Comparison of ENCODE assay signal across 21 mouse cellular contexts in genomic region chr10:126555080-126555479, GRCm38 (mm10).
DNase-seq lines count a peak whose midpoint lies in the region; ATAC-seq and TF ChIP-seq lines count a peak whose summit lies in the region.
"Had no signal": no experiment of that assay in that cellular context is flagged by ENCODE, and none has a peak within 500 bp of the region (broad histone marks: within the 10 kb centered on the region; RNA-seq: fewer than 3 reads in every experiment).

No protein-coding gene starts in this region.

- H3K9ac ChIP-seq in forebrain, embryonic 12.5 days = no peak overlapping the region
- H3K9ac ChIP-seq in forebrain, embryonic 15.5 days (replicated peaks) = no peak overlapping the region
- H3K9ac ChIP-seq: embryonic facial prominence, embryonic 15.5 days; heart, embryonic 13.5 days; hindbrain, embryonic 15.5 days had no signal

- WGBS in forebrain, embryonic 12.5 days = 67% methylated on average over 7 of the region's 7 CpGs
- WGBS in forebrain, embryonic 15.5 days = 45% methylated on average over 7 of the region's 7 CpGs

- TF ChIP-seq CTCF in left cerebral cortex, adult 2 months (IDR thresholded peaks at IDR 0.05) = no peak

- H3K4me3 ChIP-seq in forebrain, embryonic 12.5 days (replicated peaks) = no peak overlapping the region
- no peak overlapping the region for H3K4me3 ChIP-seq in forebrain, embryonic 15.5 days
- H3K4me3 ChIP-seq in left cerebral cortex, adult 2 months = no peak overlapping the region
- H3K4me3 ChIP-seq: embryonic facial prominence, embryonic 15.5 days; erythroblast, embryonic 14.5 days; heart, embryonic 13.5 days; hindbrain, embryonic 15.5 days had no signal

- H3K9me3 ChIP-seq in forebrain, embryonic 12.5 days = no peaks in the 10 kb centered on the region
- no peaks in the 10 kb centered on the region for H3K9me3 ChIP-seq in forebrain, embryonic 15.5 days
- H3K9me3 ChIP-seq: embryonic facial prominence, embryonic 15.5 days; heart, embryonic 13.5 days; hindbrain, embryonic 15.5 days had no signal

- no peak overlapping the region for H3K4me2 ChIP-seq in forebrain, embryonic 12.5 days
- no peak overlapping the region for H3K4me2 ChIP-seq in forebrain, embryonic 15.5 days (replicated peaks)
- H3K4me2 ChIP-seq: embryonic facial prominence, embryonic 15.5 days; heart, embryonic 13.5 days; hindbrain, embryonic 15.5 days had no signal

- H3K27me3 ChIP-seq in forebrain, embryonic 12.5 days = no peaks in the 10 kb centered on the region
- H3K27me3 ChIP-seq in forebrain, embryonic 15.5 days = no peaks in the 10 kb centered on the region
- H3K27me3 ChIP-seq: embryonic facial prominence, embryonic 15.5 days; heart, embryonic 13.5 days; hindbrain, embryonic 15.5 days had no signal

- no peak overlapping the region for H3K27ac ChIP-seq in forebrain, embryonic 12.5 days
- H3K27ac ChIP-seq in forebrain, embryonic 15.5 days (replicated peaks) = no peak overlapping the region
- H3K27ac ChIP-seq in left cerebral cortex, adult 2 months = no peak overlapping the region
- H3K27ac ChIP-seq: embryonic facial prominence, embryonic 15.5 days; heart, embryonic 13.5 days; hindbrain, embryonic 15.5 days had no signal

- intact Hi-C loops in left cerebral cortex, postnatal 14 days (cut with DNase I) = no loop called here
- intact Hi-C loops in left cerebral cortex, adult 2 months (cut with DNase I) = no loop called here

- ATAC-seq in forebrain, embryonic 12.5 days (ENCODE audit: low FRiP score) = peak; percentile 41; the same call in 1 of the 2 replicates
- no peak for ATAC-seq in forebrain, embryonic 15.5 days (replicated peaks)
- ATAC-seq: intestine, embryonic 16.5 days had no signal

- peak; percentile 38 to 46 for DNase-seq in left cerebral cortex, postnatal 14 days (ENCODE audit: low spot score in 2 of 2)
- DNase-seq in left cerebral cortex, adult 2 months (ENCODE audit: extremely low spot score in 1 of 2, low spot score in 2 of 2) = no peak
- DNase-seq in right cerebral cortex, postnatal 10 days (ENCODE audit: low spot score in 2 of 2) = peak; percentile 33 to 48
- DNase-seq in right cerebral cortex, postnatal 4 days = no peak
- DNase-seq in telencephalon, adult 2 months (ENCODE audit: low read depth, low spot score) = peak; percentile 39
- no peak for DNase-seq in adrenal gland, adult 2 months
- DNase-seq: adrenal gland, postnatal 14 days; cerebellum, adult 11 months; cerebellum, adult 8-10 months; cerebellum, postnatal 14 days; embryo, embryonic 11 days; gastrocnemius, postnatal 36 days; heart, adult 11 months; heart, postnatal 36 days had no signal

- H3K4me1 ChIP-seq in forebrain, embryonic 12.5 days = no peaks in the 10 kb centered on the region
- no peaks in the 10 kb centered on the region for H3K4me1 ChIP-seq in forebrain, embryonic 15.5 days
- H3K4me1 ChIP-seq: embryonic facial prominence, embryonic 15.5 days; heart, embryonic 13.5 days; hindbrain, embryonic 15.5 days had no signal

- no peaks in the 10 kb centered on the region for H3K36me3 ChIP-seq in forebrain, embryonic 12.5 days (replicated peaks)
- H3K36me3 ChIP-seq in forebrain, embryonic 15.5 days = no peaks in the 10 kb centered on the region
- H3K36me3 ChIP-seq: embryonic facial prominence, embryonic 15.5 days; heart, embryonic 13.5 days; hindbrain, embryonic 15.5 days had no signal

Comparison
In these comparisons a context has a peak if more than half of its experiments do, and no peak if none do; other contexts are left out.
1. DNase-seq: peak in left cerebral cortex, postnatal 14 days (2 of 2), right cerebral cortex, postnatal 10 days (2 of 2) and telencephalon, adult 2 months (single experiment); none in left cerebral cortex, adult 2 months (0 of 2), right cerebral cortex, postnatal 4 days (single experiment) and adrenal gland, adult 2 months (single experiment).